Mouse (Mus musculus) megakaryocyte, embryonic 14.5 days (primary cell): Measurements from ENCODE around the gene Psmg3.

Experiments used
- FLI1 ChIP-seq: IDR thresholded peaks from 2 replicates; pipeline ENCODE4 v1.6.1; 2012; ENCODE audit warnings: low read length, inconsistent platforms, mixed read lengths
- GATA1 ChIP-seq: IDR thresholded peaks from 3 replicates; pipeline ENCODE4 v1.6.1; 2012; ENCODE audit warnings: mixed read lengths, low read length, inconsistent platforms, borderline replicate concordance

DNA sequence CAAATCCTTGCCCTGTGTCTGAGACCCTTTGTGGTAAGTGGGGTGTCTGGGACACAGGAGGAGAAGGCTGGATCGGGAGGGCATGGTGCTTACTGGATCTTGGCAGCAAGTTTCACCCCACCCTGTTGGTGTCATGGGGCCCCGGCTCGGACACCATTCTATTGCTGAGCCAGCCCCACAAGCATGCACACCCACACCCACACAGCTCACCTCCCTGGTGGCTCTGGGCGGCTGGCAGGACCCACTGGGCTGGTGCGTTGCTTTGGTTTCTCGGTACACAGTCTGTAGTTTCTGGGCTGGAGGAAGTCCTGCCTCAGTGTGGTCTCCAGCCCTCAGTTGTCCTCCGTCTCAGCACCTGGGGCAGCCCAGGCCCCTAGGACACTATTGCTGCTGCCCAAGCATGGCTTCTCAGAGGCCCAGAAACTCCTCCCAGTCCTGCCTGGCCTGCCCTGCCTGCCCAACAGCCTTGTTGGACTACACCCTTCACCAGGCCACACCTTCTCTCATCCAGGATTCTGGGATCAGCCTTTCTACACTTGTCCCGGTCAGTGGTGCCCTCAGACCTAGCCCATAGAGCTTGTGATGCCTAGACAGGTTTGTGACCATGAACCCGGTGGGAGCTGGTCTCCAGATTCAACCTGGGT is 7.0 kb downstream of the Psmg3 start, which contains the start of gene Tmem184a:
- TF ChIP-seq GATA1 (no peak), FLI1 (no peak)
